Mouse (Mus musculus): Measurements from ENCODE around the gene Sdcbp2.

- no peak for TF ChIP-seq GATA1 (IDR thresholded peaks at IDR 0.05; ENCODE audit: borderline replicate concordance, low read length)
- TF ChIP-seq FLI1 (IDR thresholded peaks at IDR 0.05; ENCODE audit: low read length): no peak
These were observed 8.5 kb downstream of the Sdcbp2 start for GRCm38 (mm10) chr2:151580945-151581344.
